Mouse (Mus musculus): ENCODE measurements around the gene Fam178b.
A peak's percentile ranks its signal among the peaks of the same experiment; 100 is the strongest.

Gene Fam178b

DNA sequence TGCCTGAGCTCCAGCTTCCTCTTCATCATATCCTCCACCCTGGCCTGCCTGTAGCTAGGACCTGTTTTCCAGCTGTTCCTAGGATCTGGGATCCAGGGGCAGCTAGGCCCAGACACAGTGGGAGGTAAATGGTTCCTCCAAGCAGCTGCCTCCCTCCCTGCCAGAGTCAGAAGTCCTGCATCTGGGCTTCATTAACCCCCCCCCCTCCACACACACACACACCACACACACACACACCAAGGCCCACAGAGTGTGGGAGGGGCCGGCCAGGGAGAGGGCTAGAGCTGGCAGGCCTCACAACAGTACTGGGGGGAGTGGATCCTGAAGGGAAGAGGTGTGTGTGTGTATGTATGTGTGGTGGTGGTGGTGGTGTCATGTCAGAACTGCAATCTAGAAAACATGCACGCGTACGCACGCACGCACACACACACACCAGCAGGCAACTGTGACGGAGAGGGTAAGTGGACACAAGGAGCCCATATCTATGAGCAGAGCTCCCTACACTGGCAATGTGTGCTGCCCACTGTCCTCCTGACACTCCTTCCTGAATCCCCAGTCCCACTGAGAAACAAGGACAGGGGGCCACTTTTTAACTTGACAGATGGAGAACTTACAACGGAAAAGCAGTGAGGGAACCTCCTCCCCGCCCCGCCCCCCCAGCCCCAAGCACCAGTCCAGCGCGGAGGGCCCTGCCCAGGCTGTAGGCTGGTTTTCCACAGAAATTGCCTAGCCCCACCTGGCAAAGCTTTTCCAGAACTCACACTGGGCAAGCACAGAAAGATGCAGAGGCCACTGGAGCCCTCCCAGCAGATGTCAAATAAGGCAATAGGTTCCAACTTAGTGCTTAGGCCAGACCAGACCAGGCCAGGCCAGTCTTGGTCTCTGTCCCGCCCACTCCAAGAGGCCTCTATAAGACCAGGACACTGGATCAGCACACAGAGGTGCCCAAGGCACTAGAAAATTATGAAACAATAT, 94.2 kb downstream of the Fam178b start:
- DNase-seq (ENCODE audit: low read depth), result no peak

DNA sequence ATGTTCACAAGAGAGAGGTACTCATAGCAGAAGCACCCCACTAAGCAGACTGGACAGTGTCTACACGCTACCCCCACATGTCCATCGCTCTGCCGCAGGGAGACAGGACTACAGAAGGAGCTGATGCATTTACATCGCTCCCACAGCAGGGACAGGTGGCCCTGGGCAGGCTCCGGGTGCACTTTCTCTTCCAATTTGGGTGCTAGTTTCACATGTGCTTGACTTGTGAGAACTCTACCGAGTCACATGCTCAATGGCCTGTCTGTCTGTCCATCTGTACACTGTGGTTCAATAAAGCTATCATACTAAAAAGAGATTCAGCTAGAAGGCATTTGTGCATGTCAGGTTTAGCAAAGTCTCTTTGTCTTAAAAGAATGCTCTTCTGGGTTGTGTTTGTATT, 95.1 kb downstream of the Fam178b start:
- no peak for DNase-seq (ENCODE audit: low read depth)

DNA sequence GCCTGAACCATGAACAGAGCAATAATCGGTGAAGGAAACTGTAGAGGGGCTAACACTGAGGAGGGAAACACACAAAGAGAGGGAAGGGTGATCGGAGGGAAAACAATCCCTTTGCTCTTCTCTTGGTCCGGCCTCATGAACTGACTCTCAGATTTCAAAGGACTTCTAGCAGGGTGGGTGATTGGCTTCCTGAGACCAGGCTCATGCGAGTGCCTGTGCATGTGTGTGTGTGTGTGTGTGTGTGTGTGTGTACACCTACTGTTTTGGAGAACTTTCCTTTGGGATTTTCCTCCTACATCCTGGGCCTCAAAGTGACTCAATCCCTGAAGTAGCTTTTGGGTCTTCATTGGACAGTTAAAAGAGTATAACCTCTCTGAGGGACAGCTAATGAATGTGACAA, 96.7 kb downstream of the Fam178b start:
- no peak for DNase-seq (ENCODE audit: low read depth)

DNA sequence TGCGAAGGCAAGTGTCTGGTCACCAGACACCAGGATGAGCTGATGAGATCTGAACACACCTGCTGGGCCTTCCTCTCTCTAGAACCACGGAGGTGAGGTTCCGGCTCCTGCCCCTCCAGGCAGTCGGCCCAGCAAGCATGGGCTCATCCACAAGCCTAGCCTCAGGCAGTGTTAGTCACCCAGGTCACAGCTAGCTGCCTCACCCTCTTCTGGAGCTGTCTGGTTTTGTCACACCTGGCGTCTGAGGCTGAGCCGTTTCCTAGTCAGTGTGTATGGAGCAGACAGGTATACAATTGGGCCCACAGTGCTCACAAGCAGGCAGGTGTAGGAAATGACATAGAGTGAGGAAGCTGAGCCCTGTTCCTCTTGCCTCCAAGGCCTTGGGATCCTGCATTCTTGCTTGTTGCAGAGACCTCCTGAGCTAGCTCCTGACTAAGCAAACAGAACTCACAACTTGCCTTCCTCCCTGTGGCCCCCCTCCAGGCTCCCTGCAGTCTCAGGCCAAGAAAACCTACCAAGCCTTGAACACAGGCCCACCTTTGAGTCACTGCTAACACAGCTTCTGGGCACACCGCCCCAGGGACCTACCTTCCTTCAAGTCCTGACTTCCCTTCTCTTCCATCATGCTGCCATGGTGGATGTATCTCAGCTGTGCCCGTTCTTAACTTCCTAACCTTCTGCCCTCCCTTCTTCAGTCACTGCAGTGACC, 99.4 kb downstream of the Fam178b start:
- no peak for DNase-seq (ENCODE audit: low read depth)

DNA sequence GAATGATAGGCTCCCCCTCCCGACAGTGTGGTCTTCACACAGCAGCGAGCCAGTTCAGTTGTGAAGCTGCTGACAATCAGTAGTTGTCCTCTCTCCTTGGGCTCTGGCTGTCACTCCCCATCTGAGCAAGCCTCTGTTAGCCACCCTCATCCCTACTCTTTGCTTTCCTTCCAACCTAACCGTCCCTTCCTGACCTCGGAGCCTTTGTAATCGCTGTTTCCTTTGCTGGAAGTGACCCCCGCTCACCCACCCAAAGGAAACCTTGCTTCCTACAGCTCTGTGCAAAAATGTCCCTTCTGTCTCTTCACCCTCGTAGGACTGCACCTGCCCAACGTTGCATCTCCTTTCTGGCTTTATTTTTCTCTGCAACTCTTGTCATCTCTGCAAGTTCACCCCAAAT, 100.8 kb downstream of the Fam178b start:
- DNase-seq (ENCODE audit: low read depth), result no peak

DNA sequence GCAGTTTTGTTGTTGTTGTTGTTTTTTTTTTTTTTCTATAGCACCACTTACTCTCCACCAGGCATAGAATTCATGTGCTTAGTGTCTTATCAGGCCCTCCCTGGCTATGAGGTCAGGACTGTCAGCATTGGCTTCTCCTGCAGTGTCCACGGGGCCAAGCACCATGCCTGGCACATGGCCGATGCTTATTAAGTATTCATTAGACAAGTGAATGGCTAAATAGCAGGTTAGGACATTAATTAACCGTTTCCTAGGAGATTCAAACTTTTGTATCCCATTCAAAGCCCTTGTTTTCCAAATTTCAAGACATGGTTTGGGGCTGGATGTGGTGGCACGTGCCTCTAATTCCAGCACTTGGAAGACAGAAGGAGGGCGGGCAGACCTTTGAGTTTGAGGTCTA, 101.7 kb downstream of the Fam178b start:
- DNase-seq (ENCODE audit: low read depth), result no peak

DNA sequence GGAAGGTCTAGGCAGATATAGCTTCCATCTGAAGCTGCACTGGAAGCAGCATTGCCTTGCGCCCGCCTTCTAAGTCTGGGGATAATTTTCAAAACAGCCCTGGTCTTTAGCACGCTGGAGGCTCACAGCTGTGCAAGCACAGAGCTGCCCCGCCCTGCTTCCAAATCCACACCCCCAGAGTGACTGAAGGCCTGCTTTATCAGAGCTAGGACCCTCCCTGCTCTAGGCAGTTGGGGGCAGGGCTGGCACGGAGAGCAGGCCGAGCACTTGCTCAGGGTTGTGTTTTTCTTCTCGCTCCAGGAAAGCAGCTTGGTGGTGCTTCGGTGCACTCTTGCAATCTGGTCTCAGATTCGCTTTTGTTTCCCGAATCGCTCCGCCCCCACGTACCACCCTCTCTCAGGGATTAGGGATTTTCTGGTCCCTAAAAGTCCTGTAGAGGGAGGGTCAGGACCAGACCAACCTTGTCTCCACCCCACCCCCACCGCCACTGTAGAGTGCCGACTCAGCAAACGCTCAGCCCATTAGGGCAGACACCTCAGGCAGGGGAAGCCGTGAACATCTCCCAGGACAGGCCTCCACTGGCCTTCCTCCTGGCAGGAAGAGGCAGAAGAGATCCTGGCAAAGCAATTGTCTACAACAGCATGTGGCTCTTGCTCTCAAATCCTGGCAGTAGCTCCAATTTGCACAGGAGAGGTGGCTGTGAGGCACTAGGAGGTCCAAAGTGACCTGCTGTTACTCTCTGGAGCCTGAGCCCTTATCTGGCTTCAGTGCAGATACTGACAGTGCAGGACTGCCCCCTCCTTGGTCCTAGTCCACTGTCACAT, 102.4 kb downstream of the Fam178b start:
- no peak for DNase-seq (ENCODE audit: low read depth)

DNA sequence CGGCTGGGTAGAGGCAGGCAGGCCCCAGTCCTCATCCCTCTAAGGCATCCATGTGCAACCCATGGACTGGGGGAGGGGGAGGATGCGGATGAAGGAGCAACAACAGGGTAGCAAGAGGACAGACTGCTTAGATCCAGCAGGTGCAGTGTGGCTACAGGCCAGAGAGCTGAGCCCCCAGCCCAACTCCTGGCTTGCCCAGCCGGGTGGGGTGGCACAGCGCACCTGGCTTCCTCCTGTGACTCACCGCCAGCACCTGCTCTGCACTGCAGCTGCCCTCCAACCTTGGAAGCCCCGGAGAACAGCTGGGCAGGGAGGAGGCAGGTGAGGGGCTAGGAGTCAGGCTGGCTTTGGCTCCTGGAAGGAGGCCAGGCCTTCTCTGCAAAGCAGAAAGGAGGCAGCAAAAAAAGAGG, 103.0 kb downstream of the Fam178b start:
- no peak for DNase-seq (ENCODE audit: low read depth)

DNA sequence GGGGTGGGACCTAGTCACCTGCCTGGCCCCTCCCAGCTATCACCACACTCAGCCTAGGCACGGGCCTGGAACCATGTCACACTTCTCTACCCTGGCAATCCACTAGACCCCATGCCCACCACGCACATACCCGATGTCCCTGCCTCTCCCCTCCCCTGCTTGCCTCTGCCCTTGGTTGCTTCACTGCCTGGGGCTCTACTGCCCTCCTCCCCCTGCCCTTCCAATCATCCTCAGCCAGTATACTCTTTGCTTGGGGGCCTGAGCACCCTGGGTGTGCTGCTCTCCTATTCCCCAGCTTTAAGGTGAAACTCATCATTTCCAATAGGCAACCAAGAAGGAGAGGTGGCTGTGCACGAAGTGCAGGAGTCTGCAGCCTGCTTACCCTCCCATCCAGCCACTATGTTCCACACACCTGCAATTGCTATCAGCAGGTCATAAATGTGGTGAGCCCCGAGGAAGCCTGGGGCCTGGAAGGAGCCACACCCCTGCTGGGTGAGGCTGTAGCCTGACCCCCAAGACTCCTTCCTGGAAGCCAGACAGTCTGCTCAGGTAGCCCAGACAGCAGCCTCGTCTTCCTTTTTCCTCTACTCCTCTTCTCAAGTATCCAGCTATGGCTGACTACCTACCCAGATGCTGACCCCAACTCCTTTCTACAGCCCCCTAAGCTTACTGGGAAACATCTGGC, 105.8 kb downstream of the Fam178b start:
- no peak for DNase-seq (ENCODE audit: low read depth)

DNA sequence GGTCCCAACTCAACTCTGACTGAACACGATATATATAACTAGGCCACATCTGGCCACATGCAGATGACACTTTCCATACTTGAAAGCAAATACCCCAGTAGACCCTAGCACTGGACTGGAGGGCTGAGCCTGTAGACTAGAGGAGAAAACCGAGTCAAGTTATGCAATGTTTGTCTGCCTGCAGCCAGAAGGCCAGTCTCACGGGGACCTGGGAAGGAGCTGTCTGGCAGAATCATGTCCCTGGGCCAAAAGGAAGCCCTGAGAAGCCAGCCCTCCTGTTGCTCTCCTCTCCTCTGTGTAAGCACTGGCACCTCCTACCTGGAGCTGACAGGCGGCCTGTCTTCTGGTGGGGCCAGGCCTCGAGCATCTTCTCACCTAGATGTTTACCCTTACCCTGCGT, 107.6 kb downstream of the Fam178b start:
- no peak for DNase-seq (ENCODE audit: low read depth)

DNA sequence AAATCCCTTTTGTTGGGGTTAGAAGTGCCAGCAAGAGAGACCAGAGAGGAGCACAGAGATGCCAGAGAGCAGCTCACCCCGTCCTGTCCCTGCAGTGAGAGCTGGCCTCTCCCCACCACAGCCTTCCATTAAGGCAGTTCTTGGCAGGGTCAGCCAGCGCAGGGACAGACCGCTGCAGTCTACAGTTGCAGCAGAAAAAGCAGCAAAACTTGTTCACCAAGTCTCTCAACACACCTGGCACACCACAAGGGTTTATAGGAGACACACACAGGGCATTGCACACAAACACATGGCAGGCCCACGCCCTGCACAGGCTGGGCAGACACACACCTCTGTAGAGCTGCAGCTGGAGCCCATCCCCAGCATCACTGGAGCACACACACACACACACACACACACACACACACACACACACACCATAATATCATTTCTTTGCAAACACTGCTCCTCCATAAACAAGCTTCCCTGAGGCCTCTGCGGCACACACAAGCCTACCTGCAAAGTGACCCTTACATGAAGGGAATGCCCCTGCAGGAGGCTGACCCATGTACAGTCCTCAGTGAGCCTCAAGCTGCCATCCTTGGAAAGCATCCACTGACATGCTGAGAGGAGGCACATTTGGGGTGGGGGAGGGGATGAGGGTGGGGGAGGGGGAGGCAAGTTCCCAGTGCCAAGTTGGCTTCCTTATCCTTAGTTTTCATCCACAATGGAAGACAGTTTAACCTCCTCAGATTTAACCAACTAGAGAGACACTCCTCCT, 108.6 kb downstream of the Fam178b start:
- DNase-seq (ENCODE audit: low read depth), result no peak

DNA sequence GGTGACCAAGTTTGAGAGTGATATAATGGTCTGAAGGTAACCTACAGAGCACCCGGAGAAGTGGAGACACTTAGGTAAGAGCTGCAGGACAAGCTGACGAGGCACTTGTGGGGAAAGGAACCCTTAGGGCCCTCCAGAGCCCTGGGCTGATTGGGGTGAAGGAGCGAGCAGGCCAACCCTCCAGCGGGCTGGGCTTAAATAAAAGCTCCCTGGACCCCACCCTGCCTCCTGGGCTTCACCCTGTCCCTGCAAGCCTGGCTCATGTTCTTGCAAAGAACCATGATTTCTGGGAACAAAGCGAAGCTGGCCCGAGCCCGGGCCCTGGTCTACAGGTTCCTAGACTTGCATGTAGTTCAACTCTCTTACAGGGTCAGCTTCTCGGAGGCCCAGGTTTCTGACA, 109.5 kb downstream of the Fam178b start:
- no peak for DNase-seq (ENCODE audit: low read depth)

DNA sequence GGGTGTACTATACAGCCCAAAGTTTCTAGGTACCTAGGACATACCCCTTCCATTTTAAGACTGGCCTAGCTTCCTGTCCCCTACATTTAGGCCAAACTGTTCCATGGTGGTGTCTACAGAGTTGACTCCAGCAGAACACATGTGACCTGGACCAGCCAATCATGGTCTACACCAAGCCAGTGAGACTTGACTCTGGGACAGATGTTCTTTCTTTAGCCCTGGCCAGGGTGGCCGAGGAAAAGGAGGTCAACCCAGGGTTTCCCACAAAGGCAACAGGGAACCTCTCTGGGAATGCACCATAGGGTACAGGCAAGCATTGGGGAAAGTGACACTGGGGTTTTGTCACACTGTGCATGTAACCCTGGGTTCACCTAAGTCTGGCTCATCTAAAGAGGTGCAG, 110.3 kb downstream of the Fam178b start:
- no peak for DNase-seq (ENCODE audit: low read depth)

DNA sequence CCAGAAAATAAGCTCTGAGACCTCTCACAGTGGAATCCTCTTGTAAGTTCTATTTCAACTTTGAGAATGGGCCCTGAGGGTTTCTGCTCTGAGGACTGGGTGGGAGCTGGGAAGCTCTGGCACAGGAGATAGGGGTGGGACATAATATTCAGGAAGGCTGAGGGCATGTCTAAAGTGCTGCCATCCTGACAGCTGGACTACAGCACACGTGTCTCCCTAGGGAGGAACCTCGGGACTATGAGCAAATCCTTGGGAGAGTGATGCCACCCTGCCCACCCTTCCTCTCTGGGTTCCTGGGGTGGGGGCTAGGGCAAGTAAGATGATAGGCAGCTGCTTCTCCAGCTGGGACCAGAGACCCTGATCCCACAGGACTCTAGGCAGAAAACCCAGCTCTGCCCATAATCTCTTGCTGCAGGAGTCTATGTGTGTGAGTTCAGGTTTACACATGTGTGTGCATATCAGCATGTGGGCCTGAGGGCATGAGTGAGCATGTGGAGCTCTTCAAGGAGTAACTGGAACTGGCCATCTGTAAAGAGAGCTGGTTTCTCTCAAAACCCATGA, 110.8 kb downstream of the Fam178b start:
- no peak for DNase-seq (ENCODE audit: low read depth)

DNA sequence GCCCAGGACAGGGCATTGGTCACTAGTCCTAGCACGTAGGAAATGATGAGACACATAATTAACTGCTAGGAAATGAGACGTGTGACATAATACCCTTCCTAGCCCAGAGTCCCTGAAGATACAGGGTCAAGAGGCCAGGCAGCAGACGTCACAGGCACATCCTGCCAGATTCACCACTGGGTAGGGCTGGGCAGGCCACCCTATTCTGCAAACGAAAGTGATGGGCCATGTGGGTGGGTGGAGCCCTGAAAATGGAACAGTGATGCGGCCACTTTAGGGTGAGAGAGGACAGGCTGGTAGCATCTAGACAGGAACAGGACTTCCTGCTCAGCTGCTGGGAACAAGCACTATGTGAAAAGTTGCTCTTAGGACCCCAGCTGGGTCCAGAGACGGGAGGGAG, 111.4 kb downstream of the Fam178b start:
- peak; percentile 44 for DNase-seq (ENCODE audit: low read depth)

DNA sequence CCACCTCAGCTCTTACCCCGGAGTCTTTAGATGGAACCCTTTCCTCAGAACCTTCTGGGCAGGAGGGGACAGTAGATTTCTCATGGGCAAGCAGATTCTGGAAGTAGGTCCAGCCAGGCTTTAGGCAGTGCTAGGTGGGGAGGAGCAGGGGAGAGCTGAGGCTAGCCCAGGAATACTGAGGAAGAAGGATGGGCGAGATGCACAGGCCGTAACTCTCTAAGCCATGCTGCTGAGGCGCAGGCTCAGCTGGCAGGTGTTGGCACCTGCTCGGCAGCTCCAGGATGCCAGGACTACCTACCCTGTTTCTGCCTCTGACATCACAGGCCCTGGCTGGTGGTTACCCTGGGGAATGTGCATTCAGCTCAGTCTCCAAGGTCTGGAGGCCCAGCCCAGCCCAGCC, 112.7 kb downstream of the Fam178b start:
- no peak for DNase-seq (ENCODE audit: low read depth)

DNA sequence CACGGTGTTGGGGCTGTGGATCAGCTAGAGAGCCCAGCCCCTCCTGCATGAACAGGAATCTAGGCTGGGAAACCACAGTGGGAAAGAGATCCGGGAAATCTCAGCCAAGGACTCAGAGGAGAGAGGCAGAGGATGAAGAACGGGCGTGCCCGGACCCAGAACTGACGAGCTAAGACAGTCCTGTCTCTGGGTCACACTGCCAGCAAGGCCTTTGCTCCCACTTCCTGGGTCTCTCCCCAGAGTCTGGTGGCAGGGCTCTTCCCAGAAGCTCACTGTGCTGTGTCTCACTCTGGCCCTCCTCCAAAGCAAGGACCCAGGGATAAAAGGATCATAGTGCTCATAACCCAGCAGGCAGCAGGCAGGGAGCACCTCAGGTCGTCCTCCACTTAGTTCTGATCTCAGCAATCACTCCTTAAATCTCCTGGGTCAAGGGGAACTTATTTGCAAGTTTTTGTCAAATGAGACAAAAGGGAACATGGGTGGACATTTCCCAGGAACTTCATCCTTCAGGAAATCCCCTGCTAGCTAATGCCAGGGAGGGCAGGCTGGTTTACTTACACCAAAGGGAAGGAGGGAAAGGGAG, 113.2 kb downstream of the Fam178b start:
- no peak for DNase-seq (ENCODE audit: low read depth)

DNA sequence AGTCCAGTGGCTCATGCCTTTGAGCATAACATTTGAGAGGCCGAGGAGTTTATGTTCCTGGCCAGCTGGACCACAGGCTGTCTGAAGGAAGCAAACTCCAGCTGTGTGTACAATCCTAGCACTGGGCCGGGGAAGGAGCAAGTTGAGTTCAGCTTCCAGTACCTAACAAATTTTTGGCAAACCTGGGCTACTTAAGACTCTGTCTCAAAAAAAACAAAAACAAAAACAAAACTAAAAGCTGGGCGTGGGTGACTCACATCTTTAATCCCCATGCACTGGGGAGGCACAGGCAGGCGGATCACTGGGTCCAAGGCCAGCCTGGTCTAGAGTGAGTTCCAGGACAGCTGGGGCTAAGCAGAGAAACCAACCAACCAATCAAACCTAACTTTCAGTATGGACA, 114.2 kb downstream of the Fam178b start:
- DNase-seq (ENCODE audit: low read depth), result no peak

DNA sequence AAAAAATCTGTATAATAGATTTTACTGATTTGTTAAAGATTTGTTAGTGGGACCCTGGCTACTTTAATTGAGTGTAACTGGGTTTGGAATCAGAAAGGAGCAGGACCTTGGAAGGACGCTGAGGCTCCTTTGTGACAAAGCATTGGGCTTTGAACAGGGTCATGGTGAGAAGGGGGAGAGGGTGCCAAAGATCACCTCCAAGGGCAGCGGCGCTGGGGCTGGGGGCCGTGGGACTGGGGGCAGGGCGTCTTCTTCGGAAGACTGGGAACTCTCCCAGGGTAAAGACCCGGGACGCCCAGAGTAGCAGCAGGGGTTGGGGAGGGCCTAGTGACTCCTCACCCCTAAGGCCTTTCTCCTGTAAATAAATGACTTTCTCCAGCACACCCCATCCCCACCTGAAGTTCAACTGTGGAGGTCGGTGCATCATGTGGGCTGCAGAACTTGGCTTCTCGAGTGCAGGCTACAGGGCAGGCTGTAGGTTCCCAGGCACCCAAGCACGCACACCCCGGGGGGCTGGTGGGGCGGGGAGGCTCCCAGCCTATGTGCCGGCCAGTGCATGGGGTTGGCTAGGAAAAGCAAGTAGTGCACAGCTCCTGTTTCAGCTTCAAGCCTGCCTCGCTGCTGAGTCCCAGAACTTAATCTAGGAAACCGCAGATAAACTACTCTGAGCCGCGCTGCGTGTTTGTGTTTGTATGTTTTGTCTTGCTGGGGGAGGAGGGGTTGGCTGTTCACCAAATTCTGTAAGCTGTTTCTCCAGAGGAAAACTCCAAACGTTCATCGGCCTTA, 115.0 kb downstream of the Fam178b start:
- no peak for DNase-seq (ENCODE audit: low read depth)

DNA sequence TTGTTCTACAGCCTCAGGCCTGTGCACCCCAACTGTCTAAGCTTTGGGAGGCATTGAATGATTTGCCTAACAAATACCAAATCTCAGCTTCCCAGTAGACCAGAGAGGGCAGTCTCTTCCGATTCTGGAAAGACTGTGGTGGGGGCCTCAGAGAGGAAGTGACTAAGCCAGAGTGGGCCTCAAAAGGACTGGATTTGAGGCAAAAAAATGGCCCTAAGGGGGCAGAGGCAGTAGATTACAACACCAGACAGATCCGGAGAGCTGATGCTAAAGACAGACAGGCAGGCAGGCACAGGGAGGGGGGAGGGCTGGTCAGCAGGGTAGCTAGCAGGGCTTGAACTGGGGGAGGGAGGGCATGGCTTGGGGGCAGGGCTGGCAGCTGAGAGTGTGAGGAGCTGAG, 116.6 kb downstream of the Fam178b start:
- no peak for DNase-seq (ENCODE audit: low read depth)

Data from induced T-regulatory cell, adult 2 months (primary cell).